8 mouse cellular contexts compared by ENCODE assay signal in genomic region chr2:158166628-158167027, GRCm38 (mm10). TPM values are rescaled to one million over a fixed set of nuclear protein-coding genes. Genes with fewer than 3 reads are reported as not detected.
DNase-seq lines count a peak whose midpoint lies in the region; ATAC-seq lines count a peak whose summit lies in the region.

No protein-coding gene starts in this region.

- peak; percentile 42; the same call in 1 of the 2 replicates for ATAC-seq in intestine, embryonic 16.5 days
- no peak; the same call in 1 of the 2 replicates for ATAC-seq in intestine, embryonic 15.5 days

- no peak overlapping the region for H3K27ac ChIP-seq in intestine, embryonic 16.5 days (ENCODE audit: low read length)
- no peak overlapping the region for H3K27ac ChIP-seq in intestine, embryonic 15.5 days

- peak; percentile 40 to 46 for DNase-seq in heart, postnatal 10 days
- DNase-seq in lung, postnatal 14 days, result peak; percentile 62
- DNase-seq in thymus, adult 18-20 months, result peak; percentile 46 to 71
- no peak for DNase-seq in frontal cortex, postnatal 36 days (ENCODE audit: low spot score in 2 of 2)
- no peak for DNase-seq in testis, postnatal 14 days (ENCODE audit: low spot score)
- no peak for DNase-seq in gastrocnemius, postnatal 4 days (ENCODE audit: low spot score in 2 of 2)

- H3K4me3 ChIP-seq in intestine, embryonic 16.5 days (ENCODE audit: low read length), result no peak overlapping the region
- H3K4me3 ChIP-seq in intestine, embryonic 15.5 days (replicated peaks), result no peak overlapping the region

- H3K27me3 ChIP-seq in intestine, embryonic 16.5 days (replicated peaks; ENCODE audit: control insufficient read depth, insufficient read depth, low read length), result no peaks in the 10 kb centered on the region
- H3K27me3 ChIP-seq in intestine, embryonic 15.5 days (replicated peaks), result no peaks in the 10 kb centered on the region

- intact Hi-C loops in heart, postnatal 10 days (cut with DNase I), result no loop called here

- no peaks in the 10 kb centered on the region for H3K9me3 ChIP-seq in intestine, embryonic 16.5 days (ENCODE audit: control insufficient read depth, low read length)
- H3K9me3 ChIP-seq in intestine, embryonic 15.5 days, result no peaks in the 10 kb centered on the region

- WGBS in intestine, embryonic 16.5 days, result 77% methylated on average over 7 of the region's 7 CpGs
- WGBS in intestine, embryonic 15.5 days, result 77% methylated on average over 7 of the region's 7 CpGs

- H3K36me3 ChIP-seq in intestine, embryonic 16.5 days (ENCODE audit: control insufficient read depth, insufficient read depth, low read length), result no peaks in the 10 kb centered on the region
- no peaks in the 10 kb centered on the region for H3K36me3 ChIP-seq in intestine, embryonic 15.5 days

- no peak overlapping the region for H3K4me2 ChIP-seq in intestine, embryonic 16.5 days (ENCODE audit: low read depth, low read length)
- H3K4me2 ChIP-seq in intestine, embryonic 15.5 days (replicated peaks), result no peak overlapping the region

- peaks cover 10% of the 10 kb centered on the region for H3K4me1 ChIP-seq in intestine, embryonic 16.5 days (ENCODE audit: control insufficient read depth, insufficient read depth, low read length)
- H3K4me1 ChIP-seq in intestine, embryonic 15.5 days (replicated peaks), result peaks cover 15% of the 10 kb centered on the region

- no peak overlapping the region for H3K9ac ChIP-seq in intestine, embryonic 16.5 days (ENCODE audit: low read depth, low read length)
- no peak overlapping the region for H3K9ac ChIP-seq in intestine, embryonic 15.5 days

RNA-seq across cellular contexts. Expression of gene Tgm2, which starts 20.4 kb away (rescaled TPM):
- 94.9 and 96.5 TPM in 2 replicates for polyA plus RNA-seq in intestine, embryonic 16.5 days (2015; fragmentation: Nextera tagmentation; extraction: Ambion mirVana)
- 83.4 and 90.2 TPM in 2 replicates for polyA plus RNA-seq in intestine, embryonic 15.5 days (2015; fragmentation: Nextera tagmentation; extraction: Ambion mirVana)
- 100 to 1,000 TPM; 162 to 208 TPM for total RNA-seq in heart, postnatal 10 days (2021)
- 100 to 1,000 TPM in 1 of 2 experiments, 10 to 100 TPM in 1; 81.0 to 130 TPM for total RNA-seq in gastrocnemius, postnatal 4 days (2021)

Comparison
In these comparisons a context has a peak if more than half of its experiments do, and no peak if none do; other contexts are left out.
1. DNase-seq: peak in heart, postnatal 10 days (2 of 2), lung, postnatal 14 days (single experiment) and thymus, adult 18-20 months (2 of 2); none in frontal cortex, postnatal 36 days (0 of 2), testis, postnatal 14 days (single experiment) and gastrocnemius, postnatal 4 days (0 of 2).